Mouse (Mus musculus): ENCODE measurements around the gene Rapgef4.

Rapgef4 gene

DNA sequence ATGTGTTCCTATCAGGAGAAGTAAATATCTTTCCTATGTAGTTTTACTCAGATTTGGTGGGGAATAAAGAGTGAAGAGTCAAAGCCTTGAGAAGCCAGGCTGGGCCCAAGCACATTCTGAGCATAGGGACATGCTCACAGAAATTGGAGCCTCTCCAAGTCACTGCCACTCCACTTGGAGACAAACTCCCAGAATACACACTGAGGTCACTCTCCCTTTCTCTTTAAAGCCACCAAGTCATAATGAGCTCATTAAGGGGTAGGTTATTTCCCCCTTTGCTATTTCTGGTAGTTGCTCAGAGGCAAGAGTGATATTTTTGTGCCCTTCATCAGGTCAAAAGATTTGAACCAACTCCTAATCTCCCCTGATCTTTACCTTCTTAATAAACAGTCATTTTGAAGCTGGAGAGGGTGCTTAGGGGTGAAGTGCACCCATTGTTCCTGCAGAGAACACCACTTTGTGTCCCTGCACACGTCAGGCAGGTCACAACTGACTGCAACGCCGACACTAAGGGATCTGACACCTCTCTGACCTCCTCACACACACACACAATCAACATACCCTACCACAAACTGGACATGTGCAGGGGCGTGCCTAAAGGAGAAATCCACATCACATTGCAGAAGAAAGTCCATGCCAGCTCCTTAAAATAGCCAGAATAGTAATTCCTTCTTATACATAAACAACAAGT is 288.8 kb downstream of the Rapgef4 start:
- DNase-seq (ENCODE audit: low spot score) = no peak

- DNase-seq (ENCODE audit: low spot score) = no peak
Measured at GRCm38 (mm10) chr2:72278247-72278873, 297.3 kb downstream of the Rapgef4 start.

GRCm38 (mm10) chr2:72280524-72280923 is 299.5 kb downstream of the Rapgef4 start:
- no peak for DNase-seq (ENCODE audit: low spot score)

DNA sequence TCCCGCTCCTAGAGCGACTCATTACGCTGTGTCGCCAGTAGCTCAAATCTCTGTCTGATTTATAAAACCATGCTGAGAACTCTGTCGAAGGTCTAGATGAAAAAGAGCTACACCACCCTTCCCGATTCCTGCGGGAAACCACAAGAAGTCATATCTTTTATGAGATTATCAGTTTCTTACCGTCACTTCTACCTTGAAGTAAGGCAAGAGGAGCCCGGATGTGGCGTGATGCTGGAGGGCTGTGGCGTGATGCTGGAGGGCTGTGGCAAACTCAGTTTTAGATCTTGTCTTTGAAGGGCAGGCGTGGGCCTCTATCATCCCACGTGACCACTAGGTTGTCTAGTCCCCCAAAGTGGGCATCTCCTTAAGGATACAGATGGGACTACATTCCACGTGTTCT is 300.9 kb downstream of the Rapgef4 start:
- no peak for DNase-seq (ENCODE audit: low spot score)

DNA sequence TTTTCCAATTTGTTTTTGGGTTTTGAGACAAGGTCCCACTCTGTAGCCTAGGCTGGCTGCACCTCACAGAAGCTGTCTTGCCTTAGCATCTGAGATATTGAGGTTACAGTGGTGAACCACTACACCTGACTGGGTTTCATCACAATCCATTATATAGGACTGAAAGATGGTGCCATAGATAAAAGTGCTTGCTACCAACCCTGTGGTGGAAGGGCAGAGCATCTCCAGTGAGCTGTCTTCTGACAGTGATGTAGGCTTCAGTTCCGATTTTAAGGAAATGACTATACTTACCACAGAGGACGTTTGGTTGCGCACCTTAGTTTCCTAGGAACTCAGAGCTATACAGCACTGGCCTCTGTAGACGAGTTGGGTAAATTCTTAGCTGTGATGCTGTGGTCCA is 301.7 kb downstream of the Rapgef4 start:
- DNase-seq (ENCODE audit: low spot score) = no peak

DNA sequence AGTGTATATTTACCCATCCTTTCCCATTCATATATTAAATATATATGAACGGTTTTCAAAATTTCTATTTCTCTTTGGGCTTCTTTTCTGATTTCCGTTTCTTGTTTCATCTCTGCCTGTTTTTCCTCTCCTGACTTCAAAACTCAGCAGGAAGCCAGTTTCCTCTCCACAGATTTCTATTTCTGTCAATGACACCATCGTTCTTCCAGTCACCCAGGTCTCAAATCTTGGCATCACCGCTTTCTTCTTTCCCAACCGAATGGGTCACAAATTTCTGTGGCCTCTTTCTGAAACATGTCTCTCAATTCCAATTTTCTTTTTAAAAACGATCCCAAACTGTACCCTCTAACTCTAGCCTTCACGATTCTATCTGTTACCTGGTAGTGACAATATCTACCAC is 303.6 kb downstream of the Rapgef4 start:
- DNase-seq (ENCODE audit: low spot score) = no peak

- peak; percentile 41 for DNase-seq (ENCODE audit: low spot score)
Measured at GRCm38 (mm10) chr2:72285256-72285887, 304.3 kb downstream of the Rapgef4 start, which contains the start of gene Map3k20. Gene Map3k20 (plus strand): TSS chr2:72285637.

DNA sequence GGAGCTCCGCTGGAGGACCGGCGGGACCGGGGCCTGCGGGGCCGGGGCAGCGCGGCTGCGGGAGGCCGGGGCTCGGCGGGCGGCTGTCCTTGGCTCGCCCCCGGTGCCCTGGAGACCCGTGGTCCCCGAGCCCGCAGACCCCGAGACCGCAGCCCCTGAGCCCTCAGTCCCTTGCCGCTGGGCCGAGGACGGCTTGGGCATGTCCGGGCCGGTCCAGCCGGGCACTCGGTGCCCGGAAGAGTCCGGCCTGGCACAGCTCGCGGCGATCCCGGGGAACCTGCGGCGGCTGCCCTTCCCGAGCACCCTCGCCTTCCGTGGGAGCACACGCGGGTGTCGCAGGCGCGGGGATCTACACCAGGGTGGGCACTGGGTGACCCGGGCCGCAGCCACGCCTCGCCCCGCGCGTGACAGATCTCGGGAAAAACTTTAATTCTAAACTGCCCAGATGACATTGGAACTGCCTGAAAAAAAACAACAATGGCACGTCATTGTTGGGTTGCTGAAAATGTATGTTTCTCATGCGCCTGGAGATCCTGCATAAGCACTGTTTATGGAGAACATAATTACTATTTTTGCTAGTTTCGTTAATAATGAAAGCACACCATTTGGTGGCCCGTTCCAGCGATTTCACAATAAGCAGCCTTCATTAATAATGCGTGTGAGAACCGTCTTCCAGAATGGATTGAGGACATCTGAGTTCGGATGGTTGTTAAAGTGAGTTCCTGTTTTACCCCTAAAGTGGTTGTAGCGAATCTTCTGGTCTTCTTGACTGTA is 305.0 kb downstream of the Rapgef4 start:
- DNase-seq (ENCODE audit: low spot score) = no peak

DNA sequence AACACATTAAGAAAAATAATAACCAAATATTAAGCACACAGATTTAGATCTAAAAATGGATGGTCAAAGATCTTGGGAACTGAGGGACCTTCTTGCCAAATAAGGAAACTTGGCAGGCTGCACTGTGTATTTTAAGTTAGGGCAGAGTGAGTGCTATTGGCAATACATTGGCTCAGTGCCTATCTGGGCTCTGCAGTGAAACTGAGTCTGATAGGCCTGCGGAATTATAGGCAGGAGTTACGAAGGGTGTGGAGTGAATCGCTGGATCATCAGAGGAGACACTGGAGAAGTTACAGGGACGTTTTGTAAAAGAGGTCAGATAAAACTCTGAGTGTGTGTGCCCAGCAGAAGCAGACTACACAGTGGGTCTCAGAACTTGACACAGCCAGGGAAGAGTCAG is 306.1 kb downstream of the Rapgef4 start:
- no peak for DNase-seq (ENCODE audit: low spot score)

DNA sequence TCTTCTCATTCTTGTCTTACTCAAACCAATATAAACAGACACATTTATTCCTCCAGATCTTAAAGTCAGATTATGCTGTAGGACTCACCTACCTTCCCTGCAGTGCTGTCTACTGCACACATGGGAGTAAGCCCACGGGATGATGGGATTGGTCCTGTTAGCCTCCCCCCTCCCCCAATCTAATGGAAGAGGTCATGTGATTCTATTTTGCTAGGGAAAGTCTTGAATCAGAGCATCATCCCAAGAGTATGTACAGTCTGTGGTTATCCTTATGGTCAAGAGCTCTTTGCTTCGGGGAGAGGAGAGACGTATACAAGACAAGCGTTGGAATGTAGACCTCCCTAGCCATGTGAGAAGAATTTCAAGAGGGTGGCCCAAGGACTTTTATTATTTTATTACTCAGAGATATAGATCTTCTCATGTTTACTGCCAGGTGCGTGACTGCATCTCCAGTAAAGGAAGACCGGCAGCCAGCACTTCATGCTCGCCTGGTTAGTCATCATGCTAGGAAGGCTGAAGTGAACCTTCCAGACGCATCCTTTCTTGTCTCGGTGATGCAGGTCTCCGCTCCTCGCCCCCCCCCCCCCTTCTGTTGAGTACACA is 308.0 kb downstream of the Rapgef4 start:
- no peak for DNase-seq (ENCODE audit: low spot score)

- DNase-seq (ENCODE audit: low spot score) = no peak
Measured at GRCm38 (mm10) chr2:72291103-72291502, 310.1 kb downstream of the Rapgef4 start.

GRCm38 (mm10) chr2:72292573-72292972 is 311.5 kb downstream of the Rapgef4 start:
- DNase-seq (ENCODE audit: low spot score) = no peak

DNA sequence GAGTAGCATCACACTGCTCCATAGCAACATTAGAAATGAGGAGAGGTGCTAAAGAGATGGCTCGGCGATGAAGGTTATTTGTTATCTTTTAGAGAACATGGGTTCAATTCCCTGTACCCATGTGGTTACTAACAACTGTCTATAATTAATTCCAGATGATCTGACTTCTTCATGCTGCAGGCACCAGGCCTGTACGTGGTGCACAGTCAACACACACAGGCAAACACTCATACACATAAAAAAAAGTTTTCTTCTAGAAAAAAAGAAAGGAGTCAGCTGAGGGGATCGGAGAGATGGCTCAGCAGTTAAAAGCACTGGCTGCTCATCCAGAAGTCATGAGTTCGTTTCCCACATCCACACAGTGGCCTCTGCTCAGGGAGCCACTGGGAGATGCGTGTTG is 314.0 kb downstream of the Rapgef4 start:
- DNase-seq (ENCODE audit: low spot score) = no peak

DNA sequence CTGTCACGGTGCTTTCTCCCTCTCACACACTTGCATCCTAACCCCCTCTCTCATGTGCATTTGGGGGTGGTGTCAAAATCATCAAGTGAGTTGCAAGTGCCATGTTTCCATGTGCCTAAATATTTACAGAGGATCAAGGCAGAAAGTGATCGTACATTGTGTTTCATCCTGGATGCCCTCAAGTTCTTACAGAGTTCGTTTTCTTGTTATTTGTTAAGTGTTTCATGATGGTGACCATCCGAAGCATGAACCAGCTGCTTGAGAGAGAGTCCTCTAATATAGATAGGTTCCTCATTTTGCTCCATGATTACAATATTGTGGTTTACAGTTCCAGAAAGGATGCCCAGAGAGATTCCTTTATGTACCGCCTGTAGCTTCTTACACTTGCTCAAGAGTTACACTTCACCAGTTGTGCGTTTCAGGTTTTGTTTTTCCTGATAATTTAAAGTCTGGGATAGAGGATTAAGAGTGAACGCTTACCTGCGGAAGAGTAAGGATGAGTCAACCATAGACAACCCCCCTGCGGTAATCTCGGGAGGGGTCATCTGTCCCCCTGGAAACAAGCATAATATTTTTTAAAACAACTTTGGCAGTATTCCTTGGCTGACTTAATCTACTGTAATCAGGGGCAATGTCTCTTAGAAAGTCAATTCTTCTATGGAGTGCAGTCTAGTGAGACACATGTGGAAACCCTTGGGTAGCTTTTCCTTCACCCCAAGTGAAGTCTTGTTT is 316.1 kb downstream of the Rapgef4 start:
- no peak for DNase-seq (ENCODE audit: low spot score)

DNA sequence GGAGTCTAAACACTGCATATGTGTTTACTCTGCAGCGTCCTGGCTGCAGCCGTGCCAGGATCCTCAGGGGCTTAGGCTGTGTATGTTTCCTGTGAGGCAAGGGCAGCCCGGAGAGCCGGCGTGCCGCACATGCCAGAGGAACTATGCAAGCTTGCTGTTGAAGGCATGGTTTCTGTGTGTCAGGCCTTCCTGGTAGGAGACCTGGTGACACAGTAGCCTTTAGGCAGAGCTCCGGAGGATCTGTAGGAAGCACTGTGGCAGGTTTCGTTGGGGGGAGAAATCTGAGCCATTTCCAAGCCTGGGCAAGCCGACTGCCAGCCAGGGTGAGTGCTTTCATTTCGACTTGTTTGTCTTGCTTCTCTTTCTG is 316.7 kb downstream of the Rapgef4 start:
- DNase-seq (ENCODE audit: low spot score) = no peak

DNA sequence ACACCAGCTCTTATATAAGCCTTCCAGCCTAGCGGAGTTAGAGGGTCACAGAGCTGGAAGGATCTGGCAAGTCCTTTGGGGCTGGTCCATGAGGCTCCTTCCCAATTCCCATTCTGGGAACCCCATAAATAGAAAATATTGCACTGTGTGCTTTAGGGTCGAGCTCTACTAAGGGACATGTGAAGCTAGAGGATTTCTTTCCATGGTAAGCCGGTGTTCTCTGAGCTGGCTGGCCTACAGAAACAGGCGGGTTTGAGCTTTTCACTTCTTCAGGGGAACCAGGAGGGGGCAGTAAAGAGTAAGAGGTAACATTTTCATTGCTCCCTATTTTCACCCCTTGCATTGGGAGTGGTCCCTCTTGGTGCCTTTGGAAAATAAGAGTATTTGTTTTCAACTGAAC is 317.4 kb downstream of the Rapgef4 start:
- no peak for DNase-seq (ENCODE audit: low spot score)

GRCm38 (mm10) chr2:72301194-72301916 is 320.3 kb downstream of the Rapgef4 start:
- DNase-seq (ENCODE audit: low spot score) = no peak

DNA sequence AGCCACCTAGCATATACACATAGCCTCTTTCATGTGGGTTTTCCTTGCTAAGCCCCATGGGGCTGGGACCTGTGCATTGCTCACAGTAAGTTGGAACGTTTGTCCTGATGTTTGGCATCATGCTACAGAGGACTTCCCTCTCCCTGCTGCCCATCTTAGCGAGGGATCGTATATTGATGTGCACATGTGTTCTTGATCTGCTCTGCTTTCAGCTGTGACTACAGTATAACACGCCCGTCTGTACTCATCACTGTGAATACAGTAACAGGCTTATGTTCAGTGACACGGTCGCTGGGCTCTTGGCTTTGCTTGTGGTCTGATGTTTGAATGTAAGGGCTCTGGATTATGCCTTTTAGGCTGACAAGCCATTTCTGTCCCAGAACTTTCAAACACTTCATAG is 324.7 kb downstream of the Rapgef4 start:
- DNase-seq (ENCODE audit: low spot score) = no peak
